Mouse (Mus musculus) forebrain, embryonic 12.5 days (tissue): ENCODE data around the gene Thegl. TPM values are rescaled to one million over a fixed set of nuclear protein-coding genes. Genes with fewer than 3 reads are reported as not detected.
A peak's percentile ranks its signal among the peaks of the same experiment; 100 is the strongest.
"Not testable (repeated sequence)": the region's sequence is repeated elsewhere in the genome, so short reads cannot be mapped to it uniquely, and the experiment has no call there.

ENCODE experiments used
- ATAC-seq: fragments of 200-750 bp; cut with Nextera tagmentation; 2 replicates; pipeline ENCODE4 v1.8.0; 2017; ENCODE audit warnings: moderate TSS enrichment; ENCODE audit not compliant: low FRiP score
- H3K27ac ChIP-seq: fragments of 300-500 bp; sonication (generic); 2 replicates; pipeline ENCODE4 v1.5.1; 2016; ENCODE audit warnings: mild to moderate bottlenecking
- H3K27me3 ChIP-seq: fragments of 300-500 bp; sonication (generic); 2 replicates; pipeline ENCODE4 v1.6.1; 2016; ENCODE audit warnings: mild to moderate bottlenecking
- H3K36me3 ChIP-seq: fragments of 300-500 bp; sonication (generic); replicated peaks from 2 replicates; pipeline ENCODE4 v1.6.1; 2016; ENCODE audit warnings: mild to moderate bottlenecking
- H3K4me1 ChIP-seq: fragments of 300-500 bp; sonication (generic); 2 replicates; pipeline ENCODE4 v1.6.1; 2016
- H3K4me2 ChIP-seq: fragments of 300-500 bp; sonication (generic); 2 replicates; pipeline ENCODE4 v1.6.1; 2016; ENCODE audit warnings: mild to moderate bottlenecking, moderate library complexity
- H3K4me3 ChIP-seq: fragments of 300-500 bp; sonication (generic); replicated peaks from 2 replicates; pipeline ENCODE4 v1.5.1; 2016; ENCODE audit warnings: mild to moderate bottlenecking
- H3K9ac ChIP-seq: fragments of 300-500 bp; sonication (generic); 2 replicates; pipeline ENCODE4 v1.6.1; 2016; ENCODE audit warnings: mild to moderate bottlenecking
- H3K9me3 ChIP-seq: fragments of 300-500 bp; sonication (generic); 2 replicates; pipeline ENCODE4 v1.6.1; 2016
- WGBS: fragments of 180-500 bp; shearing (Covaris S2); methylation state at CpG from one replicate; pipeline ENCODE4 v1.1.7; 2016; 5-methylcytosine and 5-hydroxymethylcytosine counted together
- polyA plus RNA-seq: library from polyadenylated mRNA; unstranded; fragments of >200 nt; fragmentation: Nextera tagmentation; extraction: Ambion mirVana; gene quantifications from 2 replicates; pipeline ENCODE4 v1.2.1, GENCODE M21; 2016

Thegl gene
- polyA plus RNA-seq, 1 experiment from 2014 or later: 0.33 TPM

GRCm38 (mm10) chr5:77004051-77004821, 11.6 kb upstream of the Thegl start, which contains the start of gene Arl9:
Gene Arl9, plus strand, starts transcription at chr5:77004055.
- Histone ChIP-seq H3K36me3 (peaks cover 21% of the 10 kb centered on the region), H3K27ac (no peak within 1 kb of the TSS), H3K9me3 (no peaks in the 10 kb centered on the region), H3K4me2 (no peak within 1 kb of the TSS), H3K4me1 (no peaks in the 10 kb centered on the region), H3K9ac (no peak within 1 kb of the TSS), H3K4me3 (no peak within 1 kb of the TSS), H3K27me3 (no peaks in the 10 kb centered on the region)
- WGBS: 96% methylated on average over 6 of the region's 6 CpGs
- ATAC-seq: no peak

- Histone ChIP-seq H3K4me3 (no peak overlapping the region), H3K27me3 (no peaks in the 10 kb centered on the region), H3K9ac (no peak overlapping the region), H3K9me3 (no peaks in the 10 kb centered on the region), H3K36me3 (no peaks in the 10 kb centered on the region), H3K4me2 (no peak overlapping the region), H3K4me1 (no peaks in the 10 kb centered on the region), H3K27ac (no peak overlapping the region)
- 92% methylated on average over 9 of the region's 9 CpGs for WGBS
- ATAC-seq: no peak
Measured at GRCm38 (mm10) chr5:77010352-77010751, 5.5 kb upstream of the Thegl start.

GRCm38 (mm10) chr5:77011082-77011481, 4.7 kb upstream of the Thegl start:
- no peaks in the 10 kb centered on the region for H3K4me1 ChIP-seq
- ATAC-seq: no peak
- no peak overlapping the region for H3K4me2 ChIP-seq
- H3K9ac ChIP-seq: no peak overlapping the region
- H3K36me3 ChIP-seq: no peaks in the 10 kb centered on the region
- H3K4me3 ChIP-seq: no peak overlapping the region
- WGBS: 72% methylated on average over 3 of the region's 3 CpGs
- peaks cover under 1% of the 10 kb centered on the region; the same call in 1 of the 2 replicates for H3K27me3 ChIP-seq
- H3K9me3 ChIP-seq: no peaks in the 10 kb centered on the region
- no peak overlapping the region for H3K27ac ChIP-seq

GRCm38 (mm10) chr5:77013171-77013570, 2.7 kb upstream of the Thegl start:
- 86% methylated on average over 3 of the region's 3 CpGs for WGBS

GRCm38 (mm10) chr5:77028034-77028433, 12.2 kb downstream of the Thegl start:
- Histone ChIP-seq H3K4me3 (no peak overlapping the region), H3K9me3 (no peaks in the 10 kb centered on the region), H3K27ac (no peak overlapping the region), H3K4me1 (no peaks in the 10 kb centered on the region), H3K4me2 (no peak overlapping the region), H3K9ac (no peak overlapping the region), H3K27me3 (0 out of 2 replicates have a peak, but pooled peaks cover 4% of the 10 kb centered on the region), H3K36me3 (no peaks in the 10 kb centered on the region)
- ATAC-seq: no peak
- 88% methylated on average over 3 of the region's 3 CpGs for WGBS

More at GRCm38 (mm10) chr5:77013171-77013570, 2.7 kb upstream of the Thegl start:
- H3K27ac ChIP-seq: no peak overlapping the region
- no peak overlapping the region for H3K4me3 ChIP-seq
- H3K4me1 ChIP-seq: no peaks in the 10 kb centered on the region
- H3K9me3 ChIP-seq: no peaks in the 10 kb centered on the region
- peaks cover 16% of the 10 kb centered on the region for H3K27me3 ChIP-seq
- no peaks in the 10 kb centered on the region for H3K36me3 ChIP-seq
- H3K4me2 ChIP-seq: no peak overlapping the region
- no peak overlapping the region for H3K9ac ChIP-seq
- ATAC-seq: no peak

- Histone ChIP-seq H3K9ac (no peak overlapping the region), H3K4me1 (no peaks in the 10 kb centered on the region), H3K27me3 (0 out of 2 replicates have a peak, but pooled peaks cover 6% of the 10 kb centered on the region), H3K9me3 (no peaks in the 10 kb centered on the region), H3K4me2 (no peak overlapping the region), H3K4me3 (no peak overlapping the region), H3K36me3 (no peaks in the 10 kb centered on the region), H3K27ac (no peak overlapping the region)
- ATAC-seq: no peak
- WGBS: 80% methylated on average over 5 of the region's 5 CpGs
Measured at GRCm38 (mm10) chr5:77029735-77030134, 13.9 kb downstream of the Thegl start.

- not testable (repeated sequence) for H3K27me3 ChIP-seq, H3K36me3 ChIP-seq, H3K4me3 ChIP-seq, H3K4me2 ChIP-seq, H3K4me1 ChIP-seq, H3K27ac ChIP-seq, H3K9me3 ChIP-seq, H3K9ac ChIP-seq
- peak; percentile 17; the same call in 1 of the 2 replicates for ATAC-seq
Measured at GRCm38 (mm10) chr5:77035101-77035500, 19.3 kb downstream of the Thegl start.

- 92% methylated on average over 10 of the region's 10 CpGs for WGBS
- Histone ChIP-seq H3K27ac (no peak overlapping the region), H3K9ac (no peak overlapping the region), H3K4me3 (no peak overlapping the region), H3K27me3 (0 out of 2 replicates have a peak, but pooled peaks cover 1% of the 10 kb centered on the region), H3K4me1 (no peaks in the 10 kb centered on the region), H3K9me3 (no peaks in the 10 kb centered on the region), H3K4me2 (no peak overlapping the region), H3K36me3 (no peaks in the 10 kb centered on the region)
- ATAC-seq: no peak
Measured at GRCm38 (mm10) chr5:77038451-77038850, 22.6 kb downstream of the Thegl start.

GRCm38 (mm10) chr5:77039391-77039790, 23.6 kb downstream of the Thegl start:
- no peaks in the 10 kb centered on the region for H3K27me3 ChIP-seq
- no peaks in the 10 kb centered on the region for H3K9me3 ChIP-seq
- ATAC-seq: no peak
- H3K36me3 ChIP-seq: no peaks in the 10 kb centered on the region
- no peaks in the 10 kb centered on the region for H3K4me1 ChIP-seq
- H3K4me3 ChIP-seq: no peak overlapping the region
- H3K4me2 ChIP-seq: no peak overlapping the region
- H3K27ac ChIP-seq: no peak overlapping the region
- no peak overlapping the region for H3K9ac ChIP-seq

- Histone ChIP-seq H3K4me3 (no peak overlapping the region), H3K4me1 (no peaks in the 10 kb centered on the region), H3K9ac (no peak overlapping the region), H3K4me2 (no peak overlapping the region), H3K36me3 (no peaks in the 10 kb centered on the region), H3K27me3 (0 out of 2 replicates have a peak, but pooled peaks cover 3% of the 10 kb centered on the region), H3K9me3 (no peaks in the 10 kb centered on the region), H3K27ac (no peak overlapping the region)
- ATAC-seq: no peak
- 85% methylated on average over 5 of the region's 5 CpGs for WGBS
Measured at GRCm38 (mm10) chr5:77044362-77044761, 28.5 kb downstream of the Thegl start.

GRCm38 (mm10) chr5:77052616-77053015, 36.8 kb downstream of the Thegl start:
- ATAC-seq: no peak
- no peaks in the 10 kb centered on the region for H3K36me3 ChIP-seq

GRCm38 (mm10) chr5:77056881-77057440, 41.1 kb downstream of the Thegl start:
- Histone ChIP-seq H3K9me3 (0 out of 2 replicates have a peak, but pooled peaks cover 3% of the 10 kb centered on the region), H3K4me1 (peaks cover 13% of the 10 kb centered on the region), H3K4me2 (no peak overlapping the region), H3K9ac (no peak overlapping the region), H3K27me3 (peaks cover 37% of the 10 kb centered on the region), H3K27ac (no peak overlapping the region), H3K36me3 (no peaks in the 10 kb centered on the region), H3K4me3 (no peak overlapping the region)
- 27% methylated on average over 12 of the region's 12 CpGs for WGBS
- peak; percentile 75; the same call in 1 of the 2 replicates for ATAC-seq

More at GRCm38 (mm10) chr5:77052616-77053015, 36.8 kb downstream of the Thegl start:
- H3K9me3 ChIP-seq: 0 out of 2 replicates have a peak, but pooled peaks cover 3% of the 10 kb centered on the region
- peaks cover 10% of the 10 kb centered on the region for H3K27me3 ChIP-seq
- peaks cover 3% of the 10 kb centered on the region; the same call in 1 of the 2 replicates for H3K4me1 ChIP-seq
- 91% methylated on average over 5 of the region's 5 CpGs for WGBS
- H3K4me2 ChIP-seq: no peak overlapping the region
- no peak overlapping the region for H3K9ac ChIP-seq
- no peak overlapping the region for H3K27ac ChIP-seq
- H3K4me3 ChIP-seq: no peak overlapping the region
